Mouse (Mus musculus): Measurements from ENCODE around the gene Sf1. TPM values are rescaled to one million over a fixed set of nuclear protein-coding genes. Genes with fewer than 3 reads are reported as not detected.

Sf1 gene
- polyA plus RNA-seq, 1 experiment from 2014 or later, result 51.9 TPM

- WGBS, result under 1% methylated on average over 43 of the region's 43 CpGs
These were observed 28.6 kb upstream of the Sf1 start, which contains the start of gene Men1 for GRCm38 (mm10) chr19:6334673-6335457. TSS of gene Men1 (plus strand) at chr19:6334979.

GRCm38 (mm10) chr19:6335458-6335827 lies 28.0 kb upstream of the Sf1 start:
- Histone ChIP-seq H3K9me3 (ENCODE audit: control insufficient read depth) (no peaks in the 10 kb centered on the region), H3K9ac (ENCODE audit: low read depth, low read length) (peak overlapping the region; percentile 67), H3K27me3 (replicated peaks; ENCODE audit: control insufficient read depth, insufficient read depth, low read length) (no peaks in the 10 kb centered on the region), H3K27ac (ENCODE audit: low read depth, low read length) (peak overlapping the region; percentile 57; the same call in 1 of the 2 replicates), H3K4me1 (replicated peaks; ENCODE audit: control insufficient read depth, insufficient read depth, low read length) (no peaks in the 10 kb centered on the region), H3K4me3 (ENCODE audit: low read depth, low read length) (peak overlapping the region; percentile 81), H3K36me3 (ENCODE audit: control insufficient read depth, insufficient read depth) (peaks cover 33% of the 10 kb centered on the region), H3K4me2 (replicated peaks; ENCODE audit: low read depth) (peak overlapping the region; percentile 87)
- 0 out of 2 replicates have a peak, but pooled peaks have one; percentile 19 for ATAC-seq
- TF ChIP-seq CTCF (IDR thresholded peaks at IDR 0.05; ENCODE audit: low read depth), result peak; percentile 30; the same call in 1 of the 2 replicates
- WGBS, result under 1% methylated on average over 24 of the region's 25 CpGs

More at GRCm38 (mm10) chr19:6334673-6335457, 28.6 kb upstream of the Sf1 start, which contains the start of gene Men1:
- Histone ChIP-seq H3K9me3 (ENCODE audit: control insufficient read depth) (no peaks in the 10 kb centered on the region), H3K9ac (ENCODE audit: low read depth, low read length) (peak within 1 kb of the TSS; percentile 67), H3K27ac (ENCODE audit: low read depth, low read length) (peak within 1 kb of the TSS; percentile 57), H3K4me1 (replicated peaks; ENCODE audit: control insufficient read depth, insufficient read depth, low read length) (no peaks in the 10 kb centered on the region), H3K36me3 (ENCODE audit: control insufficient read depth, insufficient read depth) (peaks cover 31% of the 10 kb centered on the region), H3K4me3 (ENCODE audit: low read depth, low read length) (peak within 1 kb of the TSS; percentile 81), H3K4me2 (replicated peaks; ENCODE audit: low read depth) (peak within 1 kb of the TSS; percentile 87), H3K27me3 (replicated peaks; ENCODE audit: control insufficient read depth, insufficient read depth, low read length) (no peaks in the 10 kb centered on the region)
- ATAC-seq, result peak; percentile 88
- peak; percentile 70 for TF ChIP-seq CTCF (IDR thresholded peaks at IDR 0.05; ENCODE audit: low read depth)

GRCm38 (mm10) chr19:6336920-6337319 lies 26.6 kb upstream of the Sf1 start:
- peak overlapping the region; percentile 87 for H3K4me2 ChIP-seq (replicated peaks; ENCODE audit: low read depth)
- no peak for ATAC-seq
- no peak overlapping the region for H3K4me3 ChIP-seq (ENCODE audit: low read depth, low read length)
- H3K4me1 ChIP-seq (replicated peaks; ENCODE audit: control insufficient read depth, insufficient read depth, low read length), result no peaks in the 10 kb centered on the region
- peaks cover 33% of the 10 kb centered on the region for H3K36me3 ChIP-seq (ENCODE audit: control insufficient read depth, insufficient read depth)
- H3K27ac ChIP-seq (ENCODE audit: low read depth, low read length), result no peak overlapping the region
- WGBS, result 89% methylated on average over 10 of the region's 10 CpGs
- no peaks in the 10 kb centered on the region for H3K27me3 ChIP-seq (replicated peaks; ENCODE audit: control insufficient read depth, insufficient read depth, low read length)
- no peaks in the 10 kb centered on the region for H3K9me3 ChIP-seq (ENCODE audit: control insufficient read depth)
- no peak overlapping the region for H3K9ac ChIP-seq (ENCODE audit: low read depth, low read length)
- no peak for TF ChIP-seq CTCF (IDR thresholded peaks at IDR 0.05; ENCODE audit: low read depth)

DNA sequence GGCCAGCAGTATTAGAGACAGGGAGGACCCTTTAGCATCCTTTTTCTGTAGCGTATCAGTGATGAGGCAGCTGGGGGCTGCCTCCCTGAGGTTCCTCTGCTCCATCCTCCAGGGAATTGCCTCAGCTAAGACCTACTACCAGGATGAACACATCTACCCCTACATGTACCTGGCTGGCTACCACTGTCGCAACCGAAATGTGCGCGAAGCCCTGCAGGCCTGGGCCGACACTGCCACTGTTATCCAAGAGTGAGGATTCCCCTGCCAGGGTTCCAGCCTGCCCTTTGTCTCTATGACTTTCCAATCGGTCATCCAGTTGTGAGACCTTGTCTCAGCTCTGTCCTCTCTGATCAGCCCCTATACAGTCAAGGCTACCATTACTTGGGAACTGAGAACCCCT lies 25.3 kb upstream of the Sf1 start:
- H3K27ac ChIP-seq (ENCODE audit: low read depth, low read length), result no peak overlapping the region
- H3K9me3 ChIP-seq (ENCODE audit: control insufficient read depth), result no peaks in the 10 kb centered on the region
- no peak overlapping the region for H3K9ac ChIP-seq (ENCODE audit: low read depth, low read length)
- no peaks in the 10 kb centered on the region for H3K4me1 ChIP-seq (replicated peaks; ENCODE audit: control insufficient read depth, insufficient read depth, low read length)
- peaks cover 34% of the 10 kb centered on the region for H3K36me3 ChIP-seq (ENCODE audit: control insufficient read depth, insufficient read depth)
- H3K27me3 ChIP-seq (replicated peaks; ENCODE audit: control insufficient read depth, insufficient read depth, low read length), result no peaks in the 10 kb centered on the region
- no peak for TF ChIP-seq CTCF (IDR thresholded peaks at IDR 0.05; ENCODE audit: low read depth)
- 95% methylated on average over 7 of the region's 7 CpGs for WGBS
- ATAC-seq, result no peak
- no peak overlapping the region for H3K4me3 ChIP-seq (ENCODE audit: low read depth, low read length)
- H3K4me2 ChIP-seq (replicated peaks; ENCODE audit: low read depth), result no peak overlapping the region

- Histone ChIP-seq H3K9me3 (ENCODE audit: control insufficient read depth) (no peaks in the 10 kb centered on the region), H3K27ac (ENCODE audit: low read depth, low read length) (no peak overlapping the region), H3K27me3 (replicated peaks; ENCODE audit: control insufficient read depth, insufficient read depth, low read length) (no peaks in the 10 kb centered on the region), H3K4me1 (replicated peaks; ENCODE audit: control insufficient read depth, insufficient read depth, low read length) (no peaks in the 10 kb centered on the region), H3K4me3 (ENCODE audit: low read depth, low read length) (no peak overlapping the region), H3K4me2 (replicated peaks; ENCODE audit: low read depth) (no peak overlapping the region), H3K36me3 (ENCODE audit: control insufficient read depth, insufficient read depth) (peaks cover 37% of the 10 kb centered on the region), H3K9ac (ENCODE audit: low read depth, low read length) (no peak overlapping the region)
- ATAC-seq, result no peak
- 94% methylated on average over 11 of the region's 11 CpGs for WGBS
- TF ChIP-seq CTCF (IDR thresholded peaks at IDR 0.05; ENCODE audit: low read depth), result no peak
These were observed 24.8 kb upstream of the Sf1 start for GRCm38 (mm10) chr19:6338716-6339115.

GRCm38 (mm10) chr19:6339191-6339590 lies 24.3 kb upstream of the Sf1 start:
- Histone ChIP-seq H3K36me3 (ENCODE audit: control insufficient read depth, insufficient read depth) (peaks cover 41% of the 10 kb centered on the region), H3K9ac (ENCODE audit: low read depth, low read length) (no peak overlapping the region), H3K4me3 (ENCODE audit: low read depth, low read length) (no peak overlapping the region), H3K4me2 (replicated peaks; ENCODE audit: low read depth) (no peak overlapping the region), H3K27me3 (replicated peaks; ENCODE audit: control insufficient read depth, insufficient read depth, low read length) (no peaks in the 10 kb centered on the region), H3K27ac (ENCODE audit: low read depth, low read length) (no peak overlapping the region), H3K9me3 (ENCODE audit: control insufficient read depth) (no peaks in the 10 kb centered on the region), H3K4me1 (replicated peaks; ENCODE audit: control insufficient read depth, insufficient read depth, low read length) (no peaks in the 10 kb centered on the region)
- WGBS, result 92% methylated on average over 6 of the region's 6 CpGs
- no peak for TF ChIP-seq CTCF (IDR thresholded peaks at IDR 0.05; ENCODE audit: low read depth)
- no peak for ATAC-seq

Data from intestine, postnatal 0 days (tissue).